Mouse (Mus musculus): ENCODE measurements around the gene Rmnd1. TPM values are rescaled to one million over a fixed set of nuclear protein-coding genes. Genes with fewer than 3 reads are reported as not detected.

The Rmnd1 gene
- polyA plus RNA-seq, 1 experiment from 2014 or later: 52.3 TPM

DNA sequence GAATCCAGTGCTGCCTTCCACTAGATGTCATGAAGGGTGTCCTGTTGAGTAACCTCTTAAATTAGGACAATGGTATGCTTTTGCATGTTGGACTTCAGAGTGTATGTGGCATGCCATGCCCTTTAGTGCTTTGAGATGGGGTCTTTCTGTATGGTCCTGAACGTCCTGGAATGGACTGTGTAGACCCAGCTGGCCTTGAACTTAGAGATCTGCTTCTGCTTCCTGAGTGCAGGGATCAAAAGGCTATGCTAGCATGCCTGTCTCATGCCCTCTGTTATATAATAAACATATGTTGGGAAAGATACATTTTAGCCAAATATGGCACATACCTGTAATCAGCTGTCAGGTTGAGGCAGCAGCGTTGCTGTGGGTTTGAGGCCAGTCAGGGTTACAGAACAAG is 41.6 kb downstream of the Rmnd1 start:
- Histone ChIP-seq H3K4me1 (peaks cover 32% of the 10 kb centered on the region), H3K9ac (no peak overlapping the region; the same call in 1 of the 2 replicates), H3K9me3 (no peaks in the 10 kb centered on the region), H3K4me2 (replicated peaks) (peak overlapping the region; percentile 93), H3K27ac (no peak overlapping the region), H3K4me3 (0 out of 2 replicates have a peak overlapping the region, but pooled peaks have one; percentile 7), H3K36me3 (peaks cover 25% of the 10 kb centered on the region), H3K27me3 (no peaks in the 10 kb centered on the region)
- no peak for ATAC-seq (ENCODE audit: low FRiP score, low read depth)
- WGBS: 57% methylated on average over 2 of the region's 2 CpGs

DNA sequence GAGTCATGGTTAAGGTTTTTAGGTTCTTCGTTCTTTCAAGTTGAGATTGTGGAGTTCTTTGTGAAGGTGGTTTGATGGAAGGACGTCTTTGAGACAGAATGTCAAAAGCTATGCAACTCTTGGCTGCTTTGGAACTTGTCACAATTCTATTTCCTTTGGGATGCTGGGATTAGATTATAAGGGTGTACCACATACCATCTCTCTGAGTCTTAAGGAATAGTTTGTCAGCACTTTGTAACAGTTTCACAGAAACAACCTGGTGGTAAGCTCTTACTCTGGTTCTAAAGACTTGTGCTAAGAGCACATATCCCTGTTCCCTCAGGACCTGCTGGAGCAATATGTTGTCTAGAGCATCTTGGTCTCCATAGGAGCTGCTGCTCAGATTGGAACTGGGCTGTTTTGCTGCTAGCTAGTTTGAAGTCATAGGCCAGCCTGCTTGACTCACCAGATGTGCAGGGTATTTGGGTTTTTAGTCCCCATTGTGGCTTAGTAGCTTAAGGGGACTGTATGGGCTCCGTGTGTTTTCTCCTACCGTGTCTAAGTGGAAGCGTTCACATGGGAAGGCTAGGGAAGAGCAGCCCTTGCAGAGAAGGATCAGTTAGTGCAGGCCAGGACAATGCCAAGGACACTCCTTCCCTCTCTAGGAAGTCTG is 42.6 kb downstream of the Rmnd1 start:
- Histone ChIP-seq H3K9me3 (no peaks in the 10 kb centered on the region), H3K4me3 (peak overlapping the region; percentile 97), H3K4me1 (peaks cover 32% of the 10 kb centered on the region), H3K27me3 (no peaks in the 10 kb centered on the region), H3K36me3 (peaks cover 15% of the 10 kb centered on the region), H3K27ac (no peak overlapping the region), H3K4me2 (replicated peaks) (peak overlapping the region; percentile 93), H3K9ac (peak overlapping the region; percentile 99)
- 59% methylated on average over 5 of the region's 5 CpGs for WGBS
- no peak for ATAC-seq (ENCODE audit: low FRiP score, low read depth)

DNA sequence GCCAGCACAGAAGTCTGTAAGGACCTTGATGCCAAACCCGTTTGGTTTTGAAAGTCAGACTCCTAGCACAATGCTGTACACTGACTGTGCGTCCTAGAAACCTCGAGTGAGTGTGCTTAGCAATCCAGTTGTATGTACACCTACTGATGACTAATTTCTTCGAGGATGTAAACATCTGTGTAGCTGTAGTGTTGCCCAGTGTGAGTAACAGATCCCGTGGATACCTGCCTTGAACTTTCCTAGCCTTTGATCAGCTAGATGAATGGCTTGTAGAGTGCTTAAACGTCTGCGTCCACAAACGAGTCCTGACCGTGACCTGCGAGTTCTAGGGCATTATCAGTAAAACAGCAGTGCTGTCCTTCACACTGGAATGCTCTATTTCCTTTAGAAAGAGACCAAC is 43.2 kb downstream of the Rmnd1 start:
- Histone ChIP-seq H3K36me3 (peaks cover 11% of the 10 kb centered on the region), H3K9me3 (no peaks in the 10 kb centered on the region), H3K9ac (peak overlapping the region; percentile 99), H3K27ac (no peak overlapping the region), H3K4me1 (peaks cover 32% of the 10 kb centered on the region), H3K4me2 (replicated peaks) (peak overlapping the region; percentile 93), H3K27me3 (no peaks in the 10 kb centered on the region), H3K4me3 (peak overlapping the region; percentile 97)
- ATAC-seq (ENCODE audit: low FRiP score, low read depth): no peak
- 11% methylated on average over 10 of the region's 10 CpGs for WGBS

DNA sequence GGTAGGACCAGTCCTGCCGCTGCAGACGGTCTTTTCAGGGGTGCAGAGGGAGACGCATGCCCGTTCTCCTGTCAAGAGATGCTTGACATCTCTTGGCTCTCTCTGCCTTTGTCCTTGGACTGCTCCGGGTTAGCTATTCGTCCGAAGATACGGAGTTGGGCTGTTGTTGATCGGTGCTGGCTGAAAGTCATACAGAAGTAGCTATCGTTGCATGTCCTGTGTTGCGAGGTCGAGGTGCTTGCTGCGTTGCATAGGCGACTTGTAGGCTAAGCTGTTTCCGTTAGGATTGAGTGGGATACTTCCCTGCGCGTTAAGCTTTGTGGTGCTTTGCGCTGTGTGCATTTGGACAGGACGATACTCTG is 43.8 kb downstream of the Rmnd1 start:
- WGBS: 1% methylated on average over 19 of the region's 19 CpGs
- Histone ChIP-seq H3K9ac (peak overlapping the region; percentile 99), H3K9me3 (no peaks in the 10 kb centered on the region), H3K36me3 (peaks cover 7% of the 10 kb centered on the region), H3K4me2 (replicated peaks) (peak overlapping the region; percentile 93), H3K4me1 (peaks cover 32% of the 10 kb centered on the region), H3K4me3 (peak overlapping the region; percentile 97), H3K27ac (peak overlapping the region; percentile 99), H3K27me3 (no peaks in the 10 kb centered on the region)
- no peak for ATAC-seq (ENCODE audit: low FRiP score, low read depth)

GRCm38 (mm10) chr10:4387701-4388383 is 44.3 kb downstream of the Rmnd1 start, which contains the start of gene Zbtb2:
Gene Zbtb2 (minus strand): TSS chr10:4388108.
- no peak for ATAC-seq (ENCODE audit: low FRiP score, low read depth)
- WGBS: 0% methylated on average over 39 of the region's 87 CpGs

DNA sequence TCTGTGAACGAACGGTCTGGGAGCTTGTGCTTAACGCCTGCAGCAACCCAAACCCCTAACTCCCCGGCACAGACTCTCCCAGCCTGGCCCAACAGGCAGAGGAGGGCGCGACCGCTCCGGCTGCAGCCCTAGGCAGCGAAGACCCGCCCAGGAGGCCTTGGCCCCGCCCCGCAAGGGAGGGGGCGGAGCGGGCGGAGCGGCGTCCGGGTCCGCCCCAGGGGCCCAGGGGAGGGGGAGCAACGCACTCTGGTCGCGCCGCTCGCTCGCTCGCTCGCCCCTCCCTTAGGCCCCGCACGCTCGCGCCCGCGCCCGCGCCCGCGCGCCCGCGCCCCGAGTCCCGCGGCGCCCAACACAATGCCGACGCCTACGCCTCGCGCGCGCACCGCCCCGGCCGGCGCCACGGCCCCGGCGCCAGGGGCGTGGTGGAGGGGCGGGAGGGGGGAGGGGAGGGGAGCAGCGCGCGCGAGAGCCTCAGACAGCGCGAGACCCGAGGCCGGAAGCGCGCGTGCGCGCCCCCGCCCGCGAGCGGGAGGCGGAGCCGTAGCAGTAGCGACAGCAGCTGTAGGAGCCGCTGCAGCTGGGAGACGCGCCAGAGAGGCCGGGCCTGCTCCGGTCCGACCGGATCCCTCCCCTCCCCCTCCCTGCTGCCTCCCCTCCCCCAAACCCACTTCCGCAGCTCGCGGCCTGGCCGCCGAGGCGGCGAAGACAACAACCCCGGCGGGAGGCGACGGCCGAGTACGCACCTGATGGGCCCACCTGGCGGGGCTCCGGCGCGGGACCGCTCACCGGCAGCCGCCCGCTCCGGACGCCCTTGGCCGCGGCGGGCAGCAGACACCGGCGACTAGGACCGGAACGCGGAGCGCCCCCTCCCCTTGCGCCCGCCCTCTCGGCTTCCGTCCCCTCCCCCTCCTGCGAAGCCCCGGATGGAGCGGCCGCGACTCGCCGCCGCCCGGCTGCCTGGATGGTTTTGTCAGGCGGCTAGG is 45.3 kb downstream of the Rmnd1 start:
- H3K4me2 ChIP-seq (replicated peaks): peak overlapping the region; percentile 93
- H3K36me3 ChIP-seq: no peaks in the 10 kb centered on the region
- peak; percentile 93 for ATAC-seq (ENCODE audit: low FRiP score, low read depth)
- no peaks in the 10 kb centered on the region for H3K9me3 ChIP-seq
- peak overlapping the region; percentile 99 for H3K9ac ChIP-seq
- peaks cover 42% of the 10 kb centered on the region for H3K4me1 ChIP-seq
- H3K27me3 ChIP-seq: no peaks in the 10 kb centered on the region
- peak overlapping the region; percentile 97 for H3K4me3 ChIP-seq
- H3K27ac ChIP-seq: peak overlapping the region; percentile 99
- WGBS: 0% methylated on average over 42 of the region's 133 CpGs

More at GRCm38 (mm10) chr10:4387701-4388383, 44.3 kb downstream of the Rmnd1 start, which contains the start of gene Zbtb2:
- H3K4me3 ChIP-seq: peak within 1 kb of the TSS; percentile 97
- H3K27ac ChIP-seq: peak within 1 kb of the TSS; percentile 99
- H3K36me3 ChIP-seq: peaks cover 3% of the 10 kb centered on the region
- no peaks in the 10 kb centered on the region for H3K9me3 ChIP-seq
- H3K4me2 ChIP-seq (replicated peaks): peak within 1 kb of the TSS; percentile 93
- no peaks in the 10 kb centered on the region for H3K27me3 ChIP-seq
- peak within 1 kb of the TSS; percentile 99 for H3K9ac ChIP-seq
- peaks cover 37% of the 10 kb centered on the region for H3K4me1 ChIP-seq

GRCm38 (mm10) chr10:4384244-4384643 is 47.9 kb downstream of the Rmnd1 start:
- Histone ChIP-seq H3K9ac (no peak overlapping the region), H3K9me3 (no peaks in the 10 kb centered on the region), H3K4me1 (peaks cover 18% of the 10 kb centered on the region), H3K36me3 (no peaks in the 10 kb centered on the region), H3K27me3 (no peaks in the 10 kb centered on the region), H3K27ac (no peak overlapping the region), H3K4me2 (replicated peaks) (no peak overlapping the region), H3K4me3 (no peak overlapping the region)
- 92% methylated on average over 7 of the region's 7 CpGs for WGBS
- no peak for ATAC-seq (ENCODE audit: low FRiP score, low read depth)

DNA sequence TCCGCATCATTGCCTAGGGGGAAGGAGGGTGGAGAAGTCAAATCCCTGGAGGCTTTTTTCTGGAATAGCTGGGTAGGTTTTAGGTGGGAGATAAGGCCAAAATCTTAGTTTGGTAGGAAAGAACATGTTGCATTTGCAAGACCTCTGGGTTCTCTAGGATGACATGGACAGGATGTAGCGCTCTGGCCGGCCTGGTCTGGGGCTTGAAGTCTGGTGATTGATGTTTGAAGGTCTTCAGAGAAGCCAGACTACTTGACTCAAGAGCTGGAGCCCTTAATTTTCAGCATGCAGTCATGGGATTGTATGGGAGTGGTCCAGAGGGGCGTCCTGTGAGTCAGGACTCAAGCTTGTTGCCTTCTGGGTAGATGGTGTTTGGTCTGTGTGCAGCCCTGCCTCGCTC is 51.4 kb downstream of the Rmnd1 start:
- Histone ChIP-seq H3K4me2 (replicated peaks) (no peak overlapping the region), H3K9ac (no peak overlapping the region), H3K27me3 (no peaks in the 10 kb centered on the region), H3K9me3 (no peaks in the 10 kb centered on the region), H3K4me1 (peaks cover 14% of the 10 kb centered on the region; the same call in 1 of the 2 replicates), H3K4me3 (no peak overlapping the region), H3K36me3 (no peaks in the 10 kb centered on the region; the same call in 1 of the 2 replicates), H3K27ac (no peak overlapping the region)
- ATAC-seq (ENCODE audit: low FRiP score, low read depth): no peak
- 90% methylated on average over 5 of the region's 5 CpGs for WGBS

- ATAC-seq (ENCODE audit: low FRiP score, low read depth): no peak
- no peak overlapping the region for H3K9ac ChIP-seq
- peaks cover 11% of the 10 kb centered on the region for H3K36me3 ChIP-seq
- no peak overlapping the region for H3K4me2 ChIP-seq (replicated peaks)
- H3K4me3 ChIP-seq: no peak overlapping the region
- no peak overlapping the region for H3K27ac ChIP-seq
- no peaks in the 10 kb centered on the region for H3K27me3 ChIP-seq
- H3K9me3 ChIP-seq: no peaks in the 10 kb centered on the region
- H3K4me1 ChIP-seq: peaks cover 4% of the 10 kb centered on the region; the same call in 1 of the 2 replicates
- 84% methylated on average over 7 of the region's 7 CpGs for WGBS
Observed at GRCm38 (mm10) chr10:4376931-4377330, 55.3 kb downstream of the Rmnd1 start.

DNA sequence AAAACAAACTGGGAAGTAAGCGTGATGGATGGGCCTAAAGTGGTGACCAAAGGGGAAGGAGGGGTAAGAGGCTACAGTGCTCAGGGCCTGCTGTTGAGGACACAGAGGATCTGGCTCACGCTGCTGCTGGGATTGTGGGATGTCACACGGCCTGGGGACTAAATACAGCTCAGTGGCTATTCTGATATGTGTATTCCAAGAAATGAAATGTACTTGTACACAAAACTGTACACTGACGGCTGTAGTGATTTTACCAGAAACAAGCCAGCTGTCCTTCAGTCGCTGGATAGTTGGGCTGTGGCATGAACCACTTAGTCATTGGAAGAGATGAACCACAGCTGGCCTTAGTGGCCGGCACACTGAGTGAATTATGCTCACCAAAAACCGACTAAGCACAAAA is 55.7 kb downstream of the Rmnd1 start:
- ATAC-seq (ENCODE audit: low FRiP score, low read depth): no peak
- Histone ChIP-seq H3K27ac (no peak overlapping the region), H3K4me3 (no peak overlapping the region), H3K9me3 (no peaks in the 10 kb centered on the region), H3K9ac (no peak overlapping the region), H3K4me2 (replicated peaks) (no peak overlapping the region), H3K27me3 (no peaks in the 10 kb centered on the region), H3K36me3 (peaks cover 13% of the 10 kb centered on the region), H3K4me1 (peaks cover 4% of the 10 kb centered on the region; the same call in 1 of the 2 replicates)
- WGBS: 73% methylated on average over 7 of the region's 7 CpGs

- H3K4me3 ChIP-seq: no peak overlapping the region
Observed at GRCm38 (mm10) chr10:4375267-4375666, 56.9 kb downstream of the Rmnd1 start.

More at GRCm38 (mm10) chr10:4375267-4375666, 56.9 kb downstream of the Rmnd1 start:
- peaks cover 21% of the 10 kb centered on the region for H3K36me3 ChIP-seq
- H3K4me1 ChIP-seq: 0 out of 2 replicates have a peak, but pooled peaks cover 4% of the 10 kb centered on the region
- no peak for ATAC-seq (ENCODE audit: low FRiP score, low read depth)
- H3K9me3 ChIP-seq: no peaks in the 10 kb centered on the region
- no peak overlapping the region for H3K9ac ChIP-seq
- no peak overlapping the region for H3K27ac ChIP-seq
- no peaks in the 10 kb centered on the region for H3K27me3 ChIP-seq
- H3K4me2 ChIP-seq (replicated peaks): no peak overlapping the region
- 59% methylated on average over 7 of the region's 7 CpGs for WGBS

Measured in limb, embryonic 13.5 days (tissue).